Mouse (Mus musculus) cortical plate, adult 2 months (tissue): ENCODE data around the gene Dis3l2. TPM values are rescaled to one million over a fixed set of nuclear protein-coding genes. Genes with fewer than 3 reads are reported as not detected.

Experiments used
- H3K27ac ChIP-seq: fragments of 200-500 bp; 2 replicates; pipeline ENCODE4 v1.5.1; 2012; ENCODE audit warnings: low read length, control low read depth, inconsistent platforms; ENCODE audit not compliant: insufficient read depth
- H3K4me1 ChIP-seq: fragments of 200-500 bp; 2 replicates; pipeline ENCODE4 v1.6.1; 2011; ENCODE audit warnings: low read length; ENCODE audit not compliant: control insufficient read depth, insufficient read depth
- H3K4me3 ChIP-seq: fragments of 200-500 bp; 2 replicates; pipeline ENCODE4 v1.5.1; 2011; ENCODE audit warnings: mild to moderate bottlenecking, low read length, control low read depth; ENCODE audit not compliant: insufficient read depth
- CTCF ChIP-seq: fragments of 200-500 bp; IDR thresholded peaks from 2 replicates; pipeline ENCODE4 v1.5.1; 2011; ENCODE audit warnings: mild to moderate bottlenecking, control low read depth, low read length; ENCODE audit not compliant: insufficient read depth; ENCODE audit errors: extremely low read depth
- POLR2A ChIP-seq: fragments of 200-500 bp; IDR thresholded peaks from 2 replicates; pipeline ENCODE4 v1.6.1; 2011; ENCODE audit warnings: mild to moderate bottlenecking, low read length, control low read depth; ENCODE audit not compliant: insufficient read depth; ENCODE audit errors: extremely low read depth
- polyA plus RNA-seq: library from polyadenylated mRNA; depleted of rRNA; stranded (reverse); fragments of >200 nt; gene quantifications from 2 replicates; pipeline ENCODE4 v1.2.3, GENCODE M21; 2012

Gene Dis3l2
- polyA plus RNA-seq, 1 experiment: 22.7 TPM

- TF ChIP-seq POLR2A: no peak
- TF ChIP-seq CTCF: no peak
- no peak overlapping the region for H3K27ac ChIP-seq
- no peaks in the 10 kb centered on the region for H3K4me1 ChIP-seq
- no peak overlapping the region for H3K4me3 ChIP-seq
These were observed 54.5 kb downstream of the Dis3l2 start for GRCm38 (mm10) chr1:86758091-86758490.

DNA sequence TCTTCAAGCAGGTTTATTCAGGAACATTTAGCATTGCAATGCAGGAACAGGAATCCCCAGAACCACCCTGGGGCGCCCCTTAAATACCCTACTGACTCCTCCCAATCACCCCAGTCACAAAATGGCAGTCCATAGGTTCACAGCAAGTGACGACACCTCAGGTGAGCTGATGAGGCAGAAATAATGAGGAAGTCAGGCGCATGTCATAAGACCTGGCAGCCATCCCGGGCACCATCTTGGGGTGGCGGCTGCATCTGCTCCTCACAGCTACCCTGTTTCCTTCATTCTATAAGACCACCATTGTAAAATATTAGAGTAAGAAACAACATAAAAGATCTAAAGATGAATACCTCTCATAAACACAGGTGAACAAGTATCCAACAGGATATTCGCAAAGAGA is 58.6 kb downstream of the Dis3l2 start:
- no peak overlapping the region for H3K27ac ChIP-seq
- no peak for TF ChIP-seq POLR2A
- TF ChIP-seq CTCF: no peak
- no peak overlapping the region for H3K4me3 ChIP-seq
- no peaks in the 10 kb centered on the region for H3K4me1 ChIP-seq

GRCm38 (mm10) chr1:86801241-86801640 is 97.6 kb downstream of the Dis3l2 start:
- TF ChIP-seq POLR2A (no peak), CTCF (no peak)
- Histone ChIP-seq H3K4me1 (no peaks in the 10 kb centered on the region), H3K27ac (no peak overlapping the region), H3K4me3 (no peak overlapping the region)

- H3K4me1 ChIP-seq: no peaks in the 10 kb centered on the region
- H3K27ac ChIP-seq: no peak overlapping the region
- H3K4me3 ChIP-seq: no peak overlapping the region
- TF ChIP-seq CTCF: no peak
- TF ChIP-seq POLR2A: no peak
These were observed 108.1 kb downstream of the Dis3l2 start for GRCm38 (mm10) chr1:86811756-86812155.

GRCm38 (mm10) chr1:86822266-86822665 is 118.7 kb downstream of the Dis3l2 start:
- Histone ChIP-seq H3K4me1 (no peaks in the 10 kb centered on the region), H3K4me3 (no peak overlapping the region), H3K27ac (no peak overlapping the region)
- no peak for TF ChIP-seq CTCF
- TF ChIP-seq POLR2A: no peak

- Histone ChIP-seq H3K27ac (peak overlapping the region; percentile 91), H3K4me3 (no peak overlapping the region), H3K4me1 (peaks cover 6% of the 10 kb centered on the region)
- TF ChIP-seq CTCF: no peak
- TF ChIP-seq POLR2A: no peak
These were observed 130.9 kb downstream of the Dis3l2 start for GRCm38 (mm10) chr1:86834351-86834987.

- H3K4me3 ChIP-seq: no peak overlapping the region
- no peak for TF ChIP-seq CTCF
- no peak for TF ChIP-seq POLR2A
- H3K27ac ChIP-seq: peak overlapping the region; percentile 91
- peaks cover 6% of the 10 kb centered on the region for H3K4me1 ChIP-seq
These were observed 131.4 kb downstream of the Dis3l2 start for GRCm38 (mm10) chr1:86834988-86835387.

DNA sequence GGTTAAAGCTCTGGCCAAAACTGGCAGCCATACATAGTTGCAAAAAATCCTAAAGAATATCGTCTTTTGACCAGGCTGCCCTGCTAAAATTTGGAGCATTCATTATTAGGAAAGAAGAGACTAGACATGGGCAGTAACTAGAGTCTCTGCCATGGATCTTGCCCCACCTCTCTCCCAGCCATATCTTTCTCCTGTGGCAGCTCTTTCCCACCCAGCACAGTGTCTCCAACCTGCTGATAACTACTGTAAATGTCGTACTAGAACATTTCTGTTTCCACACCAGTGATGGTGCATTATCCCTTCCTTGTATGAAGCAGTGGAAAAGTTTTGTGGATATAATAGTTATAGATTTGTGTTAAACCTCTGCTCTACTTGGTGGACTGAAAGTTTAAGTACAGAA is 147.1 kb downstream of the Dis3l2 start:
- Histone ChIP-seq H3K4me3 (no peak overlapping the region), H3K27ac (no peak overlapping the region), H3K4me1 (no peaks in the 10 kb centered on the region)
- no peak for TF ChIP-seq POLR2A
- no peak for TF ChIP-seq CTCF

GRCm38 (mm10) chr1:86858876-86859275 is 155.3 kb downstream of the Dis3l2 start:
- no peaks in the 10 kb centered on the region for H3K4me1 ChIP-seq
- no peak overlapping the region for H3K4me3 ChIP-seq
- no peak overlapping the region for H3K27ac ChIP-seq
- no peak for TF ChIP-seq CTCF
- no peak for TF ChIP-seq POLR2A

GRCm38 (mm10) chr1:86859371-86859770 is 155.8 kb downstream of the Dis3l2 start:
- no peak for TF ChIP-seq POLR2A
- TF ChIP-seq CTCF: no peak
- no peak overlapping the region for H3K27ac ChIP-seq

GRCm38 (mm10) chr1:86873745-86874144 is 170.1 kb downstream of the Dis3l2 start:
- H3K4me3 ChIP-seq: no peak overlapping the region
- no peaks in the 10 kb centered on the region for H3K4me1 ChIP-seq
- TF ChIP-seq CTCF: no peak
- no peak for TF ChIP-seq POLR2A
- H3K27ac ChIP-seq: no peak overlapping the region

More at GRCm38 (mm10) chr1:86859371-86859770, 155.8 kb downstream of the Dis3l2 start:
- no peak overlapping the region for H3K4me3 ChIP-seq
- H3K4me1 ChIP-seq: no peaks in the 10 kb centered on the region
